Mouse (Mus musculus) embryonic fibroblast, embryonic 13.5 days (primary cell): ENCODE measurements at regions not wholly inside any gene's neighbourhood (a gene's known extent, or its start where the extent isn't known, plus 50 kb on each side); places are given as distances from the start of the nearest gene placed in this dataset.

Experiments
- CTCF ChIP-seq: IDR thresholded peaks from 2 replicates; pipeline ENCODE4 v1.5.1; 2011; ENCODE audit warnings: mild to moderate bottlenecking, control low read depth, low read length, moderate library complexity, borderline replicate concordance; ENCODE audit not compliant: insufficient read depth
- POLR2A ChIP-seq: IDR thresholded peaks from 2 replicates; pipeline ENCODE4 v1.6.1; 2011; ENCODE audit warnings: low read depth, mild to moderate bottlenecking, control low read depth, low read length, moderate library complexity

DNA sequence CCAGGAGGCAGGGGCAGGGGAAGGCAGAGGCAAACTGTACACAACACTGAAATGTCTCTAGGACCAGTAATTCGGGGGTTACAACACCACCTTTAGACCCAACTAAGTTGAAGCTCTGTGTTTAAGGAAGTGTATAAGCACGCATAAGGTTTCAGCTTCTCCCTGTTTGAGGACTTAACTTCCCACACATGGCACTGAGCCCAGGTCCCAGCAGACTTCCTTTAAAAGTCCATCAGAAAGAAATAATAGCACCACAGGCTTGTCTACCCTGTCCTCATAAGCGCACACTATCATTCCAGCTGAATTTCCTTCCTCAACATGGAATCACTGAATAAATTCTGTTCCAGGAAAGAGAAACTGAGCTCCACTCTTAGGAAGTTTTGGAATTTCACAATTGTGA, 80.9 kb downstream of the Alg10b start:
- TF ChIP-seq CTCF = no peak
- no peak for TF ChIP-seq POLR2A
